ENCODE assay signal across 8 mouse cellular contexts in the genomic region with DNA sequence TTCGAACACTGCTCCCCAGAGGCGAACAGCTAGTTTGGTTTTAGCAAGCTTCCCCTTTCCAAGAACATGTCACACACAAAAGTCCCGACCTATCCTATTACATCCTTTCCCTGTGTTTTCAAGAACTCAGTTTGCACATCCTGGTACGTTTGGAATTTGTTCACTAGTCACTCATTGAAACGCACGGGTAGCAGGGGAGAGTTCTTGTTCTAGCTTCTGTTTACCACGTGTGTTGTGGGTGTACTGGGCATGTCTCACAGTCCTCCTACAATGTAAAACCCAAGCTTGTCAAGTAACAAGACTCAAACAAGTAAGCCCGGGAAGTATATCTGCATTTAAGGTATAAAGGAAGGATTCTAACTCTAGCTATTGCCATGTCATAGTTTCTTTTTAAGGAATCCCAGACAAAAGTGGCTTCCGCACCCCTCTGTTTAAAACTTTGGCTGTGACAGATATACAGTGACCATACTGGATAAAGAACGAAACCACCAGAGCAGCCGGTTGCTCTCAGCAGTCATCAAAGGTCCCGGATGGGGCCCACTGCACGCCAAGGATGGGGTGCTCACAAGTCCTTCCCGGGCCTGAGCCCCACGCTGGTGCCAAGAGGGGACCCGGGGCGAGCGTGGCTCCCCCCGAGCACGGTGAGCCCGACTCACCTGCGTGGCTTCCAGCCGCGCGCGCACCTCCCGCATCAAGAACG. TPM values are rescaled to one million over a fixed set of nuclear protein-coding genes. Genes with fewer than 3 reads are reported as not detected.
A peak's percentile ranks its signal among the peaks of the same experiment; 100 is the strongest.
DNase-seq lines count a peak whose midpoint lies in the region; ATAC-seq and TF ChIP-seq lines count a peak whose summit lies in the region.

No protein-coding gene starts in this region.

- peak; percentile 77 for DNase-seq in liver, adult 2 months (ENCODE audit: extremely low read depth, low read depth, low spot score)
- DNase-seq in liver: no peak
- no peak for DNase-seq in hindbrain, embryonic 14.5 days (ENCODE audit: low spot score)
- peak; percentile 18 to 21 for DNase-seq in left cerebral cortex, postnatal 36 days (ENCODE audit: low spot score in 2 of 2)
- no peak for DNase-seq in urinary bladder, postnatal 36 days (ENCODE audit: low spot score in 2 of 2)

- peak overlapping the region; percentile 58 for H3K4me2 ChIP-seq in hindbrain, embryonic 14.5 days (replicated peaks)
- peak overlapping the region; percentile 68 for H3K4me2 ChIP-seq in midbrain, embryonic 13.5 days (replicated peaks)

- H3K4me1 ChIP-seq in liver, adult 2 months (ENCODE audit: control insufficient read depth, insufficient read depth, low read length): peaks cover 6% of the 10 kb centered on the region
- H3K4me1 ChIP-seq in bone marrow, adult 2 months (ENCODE audit: control insufficient read depth, insufficient read depth, low read length): peaks cover 1% of the 10 kb centered on the region; the same call in 1 of the 2 replicates
- 0 out of 2 replicates have a peak, but pooled peaks cover 6% of the 10 kb centered on the region for H3K4me1 ChIP-seq in hindbrain, embryonic 14.5 days (replicated peaks; ENCODE audit: control insufficient read depth, insufficient read depth, low read length)
- H3K4me1 ChIP-seq in midbrain, embryonic 13.5 days (replicated peaks): peaks cover 9% of the 10 kb centered on the region

- peak overlapping the region; percentile 92 for H3K27ac ChIP-seq in liver, adult 2 months (replicated peaks; ENCODE audit: insufficient read depth, low read depth, low read length)
- peak overlapping the region; percentile 83 for H3K27ac ChIP-seq in bone marrow, adult 2 months (ENCODE audit: control insufficient read depth, insufficient read depth, low read depth, low read length, poor library complexity)
- no peak overlapping the region for H3K27ac ChIP-seq in hindbrain, embryonic 14.5 days
- H3K27ac ChIP-seq in midbrain, embryonic 13.5 days: peak overlapping the region; percentile 64; the same call in 1 of the 2 replicates

- peak overlapping the region; percentile 99 for H3K9ac ChIP-seq in liver, adult 2 months (ENCODE audit: low read depth, low read length)
- peak overlapping the region; percentile 90 for H3K9ac ChIP-seq in hindbrain, embryonic 14.5 days
- peak overlapping the region; percentile 91 for H3K9ac ChIP-seq in midbrain, embryonic 13.5 days (replicated peaks)

- peaks cover 2% of the 10 kb centered on the region; the same call in 1 of the 2 replicates for H3K79me2 ChIP-seq in liver, adult 2 months (ENCODE audit: control insufficient read depth, insufficient read depth, low read length)

- no peak for TF ChIP-seq CTCF in liver, adult 2 months (IDR thresholded peaks at IDR 0.05; ENCODE audit: low read depth, low read length)
- TF ChIP-seq CTCF in bone marrow, adult 2 months (IDR thresholded peaks at IDR 0.05; ENCODE audit: control insufficient read depth, insufficient read depth, low read length): no peak

- intact Hi-C loops in left cerebral cortex, postnatal 36 days (cut with DNase I): no loop called here

- 7% methylated on average over 28 of the region's 28 CpGs for WGBS in liver, adult 2 months
- WGBS in bone marrow, adult 2 months: 3% methylated on average over 28 of the region's 28 CpGs
- 16% methylated on average over 28 of the region's 28 CpGs for WGBS in hindbrain, embryonic 14.5 days
- 21% methylated on average over 28 of the region's 28 CpGs for WGBS in midbrain, embryonic 13.5 days

- H3K9me3 ChIP-seq in hindbrain, embryonic 14.5 days (ENCODE audit: control insufficient read depth, low read length): no peaks in the 10 kb centered on the region
- H3K9me3 ChIP-seq in midbrain, embryonic 13.5 days: no peaks in the 10 kb centered on the region

- no peak for TF ChIP-seq POLR2A in liver, adult 2 months (IDR thresholded peaks at IDR 0.05; ENCODE audit: extremely low read depth, insufficient read depth, low read length)
- no peak for TF ChIP-seq POLR2A in bone marrow, adult 2 months (IDR thresholded peaks at IDR 0.05; ENCODE audit: borderline replicate concordance, control insufficient read depth, low read depth, low read length)

- no peaks in the 10 kb centered on the region for H3K36me3 ChIP-seq in liver, adult 2 months (ENCODE audit: control insufficient read depth, insufficient read depth, low read length)
- H3K36me3 ChIP-seq in hindbrain, embryonic 14.5 days (replicated peaks; ENCODE audit: control insufficient read depth, insufficient read depth): no peaks in the 10 kb centered on the region
- H3K36me3 ChIP-seq in midbrain, embryonic 13.5 days: peaks cover 10% of the 10 kb centered on the region

- ATAC-seq in erythroid progenitor cell, adult 5-6 weeks (replicated peaks; ENCODE audit: low FRiP score, poor library complexity, severe bottlenecking): peak; percentile 50
- peak; percentile 86 for ATAC-seq in hindbrain, embryonic 14.5 days (ENCODE audit: low FRiP score)
- ATAC-seq in midbrain, embryonic 13.5 days: peak; percentile 91

- H3K27me3 ChIP-seq in liver, adult 2 months (ENCODE audit: control insufficient read depth, insufficient read depth, low read length): no peaks in the 10 kb centered on the region
- no peaks in the 10 kb centered on the region for H3K27me3 ChIP-seq in hindbrain, embryonic 14.5 days (ENCODE audit: control insufficient read depth, insufficient read depth, low read length)
- H3K27me3 ChIP-seq in midbrain, embryonic 13.5 days: no peaks in the 10 kb centered on the region

- H3K4me3 ChIP-seq in liver, adult 2 months (ENCODE audit: insufficient read depth, low read depth, low read length): peak overlapping the region; percentile 99
- H3K4me3 ChIP-seq in bone marrow, adult 2 months (replicated peaks; ENCODE audit: control insufficient read depth, low read depth, low read length): peak overlapping the region; percentile 84
- peak overlapping the region; percentile 70 for H3K4me3 ChIP-seq in hindbrain, embryonic 14.5 days (replicated peaks; ENCODE audit: low read length)
- H3K4me3 ChIP-seq in midbrain, embryonic 13.5 days (replicated peaks): peak overlapping the region; percentile 84

RNA-seq across cellular contexts. Expression of gene Thumpd2, which starts 0.5 kb away (rescaled TPM):
- total RNA-seq in liver, adult 2 months (2014; rRNA removed): 2.0 and 2.5 TPM in 2 replicates
- 0.90 and 1.1 TPM in 2 replicates for polyA plus RNA-seq in liver, adult 2 months (2012; rRNA removed)
- polyA plus RNA-seq in bone marrow, adult 2 months (2011; ENCODE audit: insufficient read depth, insufficient read length, low replicate concordance, missing spikeins): 3.9 and 6.2 TPM in 2 replicates
- total RNA-seq in erythroid progenitor cell, adult 5-6 weeks (2015; ENCODE audit: low replicate concordance): 3.6 TPM in 1 of 2 replicates, not detected in the other
- 1.1 and 5.9 TPM in 2 replicates for total RNA-seq in erythroid progenitor cell, adult 5-6 weeks (2017; ENCODE audit: low replicate concordance)
- polyA plus RNA-seq in hindbrain, embryonic 14.5 days (2014; fragmentation: Nextera tagmentation; extraction: Ambion mirVana): 8.8 and 9.8 TPM in 2 replicates
- total RNA-seq in left cerebral cortex, postnatal 36 days (2021): 1 to 10 TPM; 5.2 to 8.7 TPM
- polyA plus RNA-seq in midbrain, embryonic 13.5 days (2015; fragmentation: Nextera tagmentation; extraction: Ambion mirVana): 8.7 TPM in 2 replicates

Comparison
In these comparisons a context has a peak if more than half of its experiments do, and no peak if none do; other contexts are left out.
1. DNase-seq: peak in liver, adult 2 months (single experiment) and left cerebral cortex, postnatal 36 days (2 of 2); none in liver (single experiment), hindbrain, embryonic 14.5 days (single experiment) and urinary bladder, postnatal 36 days (0 of 2).
2. Peak in every context shown above with its lines, with median percentiles within 50 percentile points of each other: H3K4me3 ChIP-seq, H3K9ac ChIP-seq and ATAC-seq.